Mouse (Mus musculus) liver, postnatal 0 days (tissue): Measurements from ENCODE around the gene Bahcc1.

Experiments
- CTCF ChIP-seq: sonication (generic); IDR thresholded peaks from 2 replicates; pipeline ENCODE4 v1.5.1; 2016; ENCODE audit warnings: antibody characterized with exemption, low read depth
- EP300 ChIP-seq: IDR thresholded peaks from 2 replicates; pipeline ENCODE4 v1.6.1; 2016; ENCODE audit warnings: antibody characterized with exemption, low read depth, mild to moderate bottlenecking

DNA sequence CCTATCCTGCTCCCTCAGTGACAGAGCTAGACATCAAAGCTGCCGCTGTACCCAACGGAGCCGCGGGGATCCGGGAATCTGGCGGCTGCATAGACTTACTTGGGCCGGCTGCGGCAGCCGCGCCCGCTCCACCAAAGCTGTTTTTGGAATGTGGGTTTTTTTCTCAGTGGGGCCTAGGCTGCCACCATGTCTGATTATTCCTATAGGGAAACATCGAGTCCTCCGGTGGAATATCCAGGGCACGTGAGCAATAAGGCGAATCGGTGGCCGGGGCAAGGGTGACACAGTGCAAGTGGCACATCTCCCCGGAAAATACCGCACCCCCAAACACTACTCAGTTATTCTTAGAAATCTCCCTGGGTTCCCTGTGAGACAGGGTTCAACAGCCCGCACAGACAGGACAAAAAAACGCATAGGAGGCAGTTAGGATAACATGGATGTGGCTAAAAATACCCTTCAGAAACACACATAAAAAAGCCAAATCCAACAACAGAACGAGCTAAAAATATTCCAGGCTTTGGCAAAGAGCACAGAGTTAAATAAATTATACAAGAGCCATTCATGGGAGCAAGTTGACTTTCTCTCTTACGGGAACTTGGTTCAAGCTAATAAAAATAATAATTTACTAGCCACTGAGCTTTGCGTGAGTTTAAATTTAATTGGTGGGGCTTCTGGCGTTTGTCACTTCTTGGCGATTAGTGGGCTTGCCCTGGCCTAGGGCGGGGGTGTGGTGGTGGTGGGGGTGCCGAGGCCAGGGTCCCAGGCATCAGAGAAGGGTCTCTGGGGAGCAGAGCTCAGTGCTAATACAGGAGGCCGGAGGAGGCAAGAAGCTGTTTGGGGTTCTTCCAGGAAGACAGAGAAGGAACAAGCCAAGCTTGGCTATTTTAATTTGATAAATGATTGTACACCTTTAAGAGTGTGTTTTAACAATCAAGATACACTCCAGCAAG lies 8.5 kb downstream of the Bahcc1 start:
- TF ChIP-seq CTCF (no peak), EP300 (no peak)
